Mouse (Mus musculus) neural tube, postnatal 0 days (tissue): Measurements from ENCODE around the gene Tpm3. TPM values are rescaled to one million over a fixed set of nuclear protein-coding genes. Genes with fewer than 3 reads are reported as not detected.

Experiments
- microRNA counts: library from miRNA; unstranded; fragments of <30 nt; microRNA quantifications from one replicate; lab custom pipeline; 2015
- microRNA-seq: library from miRNA; unstranded; fragments of <30 nt; microRNA quantifications from one replicate; pipeline ENCODE4, GENCODE M21; 2016
- polyA plus RNA-seq: library from polyadenylated mRNA; unstranded; fragments of >200 nt; fragmentation: Nextera tagmentation; extraction: Ambion mirVana; gene quantifications from 2 replicates; pipeline ENCODE4 v1.2.1, GENCODE M21; 2015

Gene Tpm3
- 236 and 260 TPM in 2 replicates for polyA plus RNA-seq

GRCm38 (mm10) chr3:90072294-90072693 lies at the start of gene Tpm3:
Tpm3 (plus strand) TSS chr3:90072649.

GRCm38 (mm10) chr3:90051441-90052350 lies 20.8 kb upstream of the Tpm3 start, which contains the start of gene 4933434E20Rik:
4933434E20Rik (plus strand) TSS chr3:90051636.

GRCm38 (mm10) chr3:90052351-90053241 lies 19.9 kb upstream of the Tpm3 start, which contains the start of gene Ubap2l:
Ubap2l (minus strand) TSS chr3:90052628.

GRCm38 (mm10) chr3:90103938-90104337 lies 31.5 kb downstream of the Tpm3 start, which contains the start of gene Nup210l:
Nup210l (plus strand) TSS chr3:90104132.

MicroRNA genes within 50 kb of the gene (microRNA counts, 519-probe panel; counts per million panel counts)
- 4,791 counts per million, percentile 55 among the panel's probes with 10 or more counts for microRNA mmu-miR-190b (lab: Ali Mortazavi, UCI)

Small RNA genes lying within 50 kb of the gene (microRNA-seq; reads per million reads assigned to microRNA genes)
- 12.2 reads per million, percentile 22 among the genes with 10 or more reads in this experiment for gene Mir190b

Other genes starting within 250 kb of the Tpm3 start
- 1.3 and 1.5 TPM in 2 replicates for gene She, start 241.3 kb upstream of the Tpm3 start, polyA plus RNA-seq
- gene Il6ra, start 159.5 kb upstream of the Tpm3 start, polyA plus RNA-seq: 2.1 and 2.5 TPM in 2 replicates
- 9.8 and 10.8 TPM in 2 replicates for gene Atp8b2, start 109.1 kb upstream of the Tpm3 start, polyA plus RNA-seq
- 88.6 and 90.9 TPM in 2 replicates for gene Hax1, start 73.9 kb upstream of the Tpm3 start, polyA plus RNA-seq
- gene 4933434E20Rik, start 21.0 kb upstream of the Tpm3 start, polyA plus RNA-seq: 211 and 214 TPM in 2 replicates
- 113 and 119 TPM in 2 replicates for gene Ubap2l, start 20.0 kb upstream of the Tpm3 start, polyA plus RNA-seq
- gene Nup210l, start 31.5 kb downstream of the Tpm3 start, polyA plus RNA-seq: 0.08 and 0.10 TPM in 2 replicates
- 858 and 955 TPM in 2 replicates for gene Rps27, start 141.0 kb downstream of the Tpm3 start, polyA plus RNA-seq
- gene Rab13, start 141.0 kb downstream of the Tpm3 start, polyA plus RNA-seq: 18.7 and 20.7 TPM in 2 replicates
- 118 and 126 TPM in 2 replicates for gene Jtb, start 158.9 kb downstream of the Tpm3 start, polyA plus RNA-seq
- 1.1 and 1.5 TPM in 2 replicates for gene Creb3l4, start 170.9 kb downstream of the Tpm3 start, polyA plus RNA-seq
- gene Slc39a1, start 175.5 kb downstream of the Tpm3 start, polyA plus RNA-seq: 65.1 and 72.0 TPM in 2 replicates
- 13.4 and 16.6 TPM in 2 replicates for gene Crtc2, start 181.5 kb downstream of the Tpm3 start, polyA plus RNA-seq
- gene Dennd4b, start 192.5 kb downstream of the Tpm3 start, polyA plus RNA-seq: 6.4 and 7.7 TPM in 2 replicates
- 11.2 and 14.6 TPM in 2 replicates for gene Gatad2b, start 220.5 kb downstream of the Tpm3 start, polyA plus RNA-seq